Mouse (Mus musculus): ENCODE results near the gene 4930442H23Rik. TPM values are rescaled to one million over a fixed set of nuclear protein-coding genes. Genes with fewer than 3 reads are reported as not detected.
"Not testable (repeated sequence)": the region's sequence is repeated elsewhere in the genome, so short reads cannot be mapped to it uniquely, and the experiment has no call there.

The 4930442H23Rik gene
- polyA plus RNA-seq (2015; fragmentation: Nextera tagmentation; extraction: Ambion mirVana) = not detected in 2 replicates

GRCm38 (mm10) chr10:81183805-81184204 is at the start of gene 4930442H23Rik:
TSS of gene 4930442H23Rik (minus strand) at chr10:81183849.
- Histone ChIP-seq H3K9me3 (replicated peaks) (no peaks in the 10 kb centered on the region), H3K27ac (peak within 1 kb of the TSS; percentile 87), H3K27me3 (no peaks in the 10 kb centered on the region), H3K4me1 (peaks cover 53% of the 10 kb centered on the region), H3K4me3 (replicated peaks) (peak within 1 kb of the TSS; percentile 67), H3K4me2 (peak within 1 kb of the TSS; percentile 67), H3K9ac (peak within 1 kb of the TSS; percentile 63), H3K36me3 (peaks cover 82% of the 10 kb centered on the region)
- 80% methylated on average over 5 of the region's 5 CpGs for WGBS
- ATAC-seq (replicated peaks; ENCODE audit: low FRiP score) = no peak

DNA sequence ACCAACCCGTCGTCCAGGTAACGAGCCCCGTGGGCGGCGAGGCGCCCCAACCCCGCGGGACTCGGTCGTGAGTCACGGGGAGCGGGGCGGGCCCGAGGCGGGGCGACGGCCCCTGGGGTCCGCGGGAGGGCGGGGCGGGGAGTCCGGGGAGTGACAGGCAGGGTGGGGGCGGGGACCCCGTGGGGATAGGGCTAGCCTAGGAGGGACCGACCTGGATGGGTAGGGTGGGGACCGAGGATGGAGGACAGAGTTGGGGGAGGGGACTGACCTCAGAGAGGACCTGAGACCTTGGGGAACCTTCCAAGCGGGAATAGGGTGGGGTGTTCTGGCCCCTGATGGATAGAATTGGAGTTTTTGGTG is 49.6 kb upstream of the 4930442H23Rik start:
- Histone ChIP-seq H3K36me3 (no peaks in the 10 kb centered on the region), H3K9ac (peak overlapping the region; percentile 62), H3K27ac (peak overlapping the region; percentile 49; the same call in 1 of the 2 replicates), H3K4me1 (peaks cover 35% of the 10 kb centered on the region), H3K9me3 (replicated peaks) (no peaks in the 10 kb centered on the region), H3K4me2 (peak overlapping the region; percentile 64), H3K4me3 (replicated peaks) (peak overlapping the region; percentile 71), H3K27me3 (peaks cover 48% of the 10 kb centered on the region)
- 2% methylated on average over 27 of the region's 28 CpGs for WGBS
- ATAC-seq (replicated peaks; ENCODE audit: low FRiP score) = peak; percentile 68

DNA sequence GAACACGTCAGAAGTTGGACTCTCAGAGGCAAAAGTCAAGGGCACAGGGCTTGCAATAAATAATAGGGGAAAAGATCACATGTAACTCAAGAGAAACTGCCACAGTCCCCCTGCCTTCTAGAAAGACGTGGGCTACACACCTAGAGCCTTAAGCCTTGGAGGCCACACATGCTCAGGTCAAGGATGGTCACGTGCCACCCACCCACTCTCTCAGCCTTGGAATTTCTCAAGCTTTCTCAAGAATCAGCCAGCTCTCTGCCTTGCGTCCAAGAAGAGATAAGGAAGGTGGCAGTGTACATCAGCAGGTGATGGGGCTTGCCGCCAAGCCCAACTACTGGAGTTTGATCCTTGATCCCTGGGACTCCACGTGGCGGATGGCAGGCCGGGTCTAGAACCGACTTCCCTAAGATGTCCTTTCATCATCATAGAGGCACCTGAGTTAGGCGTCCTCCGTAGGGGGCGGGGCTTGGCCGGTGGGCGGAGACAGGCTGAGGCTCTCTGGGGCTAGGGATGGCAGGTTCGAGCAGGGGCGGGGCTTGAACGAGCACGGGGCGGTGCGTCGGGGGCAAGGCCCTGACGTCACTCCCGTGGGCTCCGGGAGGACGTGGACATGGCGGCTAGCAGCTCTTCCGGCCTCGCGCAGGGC is 49.1 kb upstream of the 4930442H23Rik start, which contains the start of gene Zfr2:
Zfr2 (plus strand) TSS at position 576 of the 646 bp plus-strand sequence.
- Histone ChIP-seq H3K27me3 (peaks cover 50% of the 10 kb centered on the region), H3K4me3 (replicated peaks) (peak within 1 kb of the TSS; percentile 71), H3K9me3 (replicated peaks) (no peaks in the 10 kb centered on the region), H3K9ac (peak within 1 kb of the TSS; percentile 62), H3K4me1 (peaks cover 33% of the 10 kb centered on the region), H3K36me3 (no peaks in the 10 kb centered on the region), H3K4me2 (peak within 1 kb of the TSS; percentile 64), H3K27ac (peak within 1 kb of the TSS; percentile 49; the same call in 1 of the 2 replicates)
- ATAC-seq (replicated peaks; ENCODE audit: low FRiP score) = peak; percentile 85
- 7% methylated on average over 29 of the region's 29 CpGs for WGBS

DNA sequence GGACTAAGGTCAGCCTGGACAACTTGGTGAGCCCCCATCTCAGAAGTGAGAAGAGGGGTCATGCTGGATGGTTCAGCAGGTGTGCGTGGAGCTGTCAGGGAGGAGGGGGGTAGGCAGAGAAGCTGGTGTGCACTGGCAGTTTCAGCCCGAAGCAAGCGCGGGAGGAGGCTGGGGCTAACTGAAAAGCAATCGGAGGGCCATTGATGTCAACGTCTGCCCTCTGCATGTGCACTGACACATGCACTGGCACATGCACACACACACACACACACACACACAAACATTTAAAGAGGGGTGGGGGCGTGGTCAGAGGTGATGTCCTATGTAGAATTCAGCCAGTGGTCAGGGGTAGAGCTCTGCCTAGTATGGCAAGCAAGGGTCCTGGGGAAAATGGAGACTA is 47.8 kb upstream of the 4930442H23Rik start:
- H3K9me3 ChIP-seq (replicated peaks) = no peaks in the 10 kb centered on the region
- peaks cover 47% of the 10 kb centered on the region for H3K27me3 ChIP-seq
- H3K9ac ChIP-seq = no peak overlapping the region
- no peak overlapping the region for H3K4me3 ChIP-seq (replicated peaks)
- no peak for ATAC-seq (replicated peaks; ENCODE audit: low FRiP score)
- no peak overlapping the region for H3K4me2 ChIP-seq
- peaks cover 28% of the 10 kb centered on the region for H3K4me1 ChIP-seq
- H3K36me3 ChIP-seq = no peaks in the 10 kb centered on the region
- 50% methylated on average over 7 of the region's 7 CpGs for WGBS
- no peak overlapping the region for H3K27ac ChIP-seq

DNA sequence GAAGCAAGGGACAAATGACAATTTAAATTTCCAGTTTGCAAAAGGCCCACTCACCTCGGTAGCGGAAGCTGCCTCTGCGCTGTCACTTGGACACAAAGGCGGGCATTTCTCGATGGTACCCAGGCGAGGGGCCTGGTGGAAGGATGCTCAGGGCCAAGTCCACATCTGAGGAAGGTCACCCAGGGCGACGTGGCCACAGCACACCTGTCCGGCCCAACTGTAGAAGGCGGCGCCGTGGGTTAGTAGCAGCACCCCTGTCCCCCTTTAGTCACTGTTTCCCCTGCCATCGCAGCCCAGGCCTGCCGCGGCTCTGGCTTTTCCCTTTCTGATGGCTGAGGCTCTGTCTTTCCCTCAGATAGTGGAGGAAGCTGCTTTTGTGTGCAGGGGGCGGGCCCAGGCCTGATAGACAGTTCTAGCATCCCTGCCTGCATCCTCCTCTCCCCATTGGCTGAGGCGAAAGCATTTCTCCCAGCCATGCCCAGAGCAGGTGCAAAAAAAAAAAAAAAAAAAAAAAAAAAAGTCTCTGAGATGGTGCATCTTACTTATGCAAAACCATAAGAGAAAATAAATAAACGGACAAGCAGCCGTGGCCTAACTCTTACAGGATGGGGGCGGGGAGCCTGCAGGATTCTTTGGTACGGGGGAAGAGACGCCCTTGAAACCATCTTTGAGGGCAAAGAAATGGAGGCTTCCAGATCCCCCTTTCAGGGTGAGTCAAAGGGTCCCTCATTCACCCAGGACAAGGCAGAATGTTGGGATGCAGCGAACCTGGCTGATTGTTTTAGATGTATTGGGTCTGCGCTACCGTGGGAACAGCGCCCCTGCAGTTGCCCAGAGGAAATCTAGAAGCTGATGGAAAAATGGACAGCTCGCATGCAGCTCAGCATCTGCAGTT is 47.0 kb upstream of the 4930442H23Rik start, which contains the start of gene Atcay:
Atcay (minus strand) TSS at position 396 of the 895 bp plus-strand sequence.
- H3K4me1 ChIP-seq = peaks cover 28% of the 10 kb centered on the region
- no peak for ATAC-seq (replicated peaks; ENCODE audit: low FRiP score)
- H3K9ac ChIP-seq = no peak within 1 kb of the TSS
- H3K27me3 ChIP-seq = peaks cover 47% of the 10 kb centered on the region
- H3K27ac ChIP-seq = no peak within 1 kb of the TSS
- peak within 1 kb of the TSS; percentile 49 for H3K4me2 ChIP-seq
- no peaks in the 10 kb centered on the region for H3K36me3 ChIP-seq
- peak within 1 kb of the TSS; percentile 24 for H3K4me3 ChIP-seq (replicated peaks)
- WGBS = 10% methylated on average over 27 of the region's 27 CpGs
- no peaks in the 10 kb centered on the region for H3K9me3 ChIP-seq (replicated peaks)

- H3K4me3 ChIP-seq (replicated peaks) = peak overlapping the region; percentile 24
- no peaks in the 10 kb centered on the region for H3K36me3 ChIP-seq
- no peak overlapping the region for H3K27ac ChIP-seq
- 10% methylated on average over 20 of the region's 20 CpGs for WGBS
- peaks cover 28% of the 10 kb centered on the region for H3K4me1 ChIP-seq
- no peak overlapping the region for H3K9ac ChIP-seq
- H3K4me2 ChIP-seq = peak overlapping the region; percentile 35
- H3K9me3 ChIP-seq (replicated peaks) = no peaks in the 10 kb centered on the region
- no peak for ATAC-seq (replicated peaks; ENCODE audit: low FRiP score)
- H3K27me3 ChIP-seq = peaks cover 47% of the 10 kb centered on the region
Measured at GRCm38 (mm10) chr10:81229735-81230437, 46.2 kb upstream of the 4930442H23Rik start.

- not testable (repeated sequence) for H3K27ac ChIP-seq; H3K4me2 ChIP-seq; H3K4me3 ChIP-seq (replicated peaks); H3K36me3 ChIP-seq; H3K9me3 ChIP-seq (replicated peaks); ATAC-seq (replicated peaks; ENCODE audit: low FRiP score); H3K4me1 ChIP-seq; H3K9ac ChIP-seq
- WGBS = 42% methylated on average over 2 of the region's 2 CpGs
- peaks cover 14% of the 10 kb centered on the region for H3K27me3 ChIP-seq
Measured at GRCm38 (mm10) chr10:81223731-81224130, 40.1 kb upstream of the 4930442H23Rik start.

- Histone ChIP-seq H3K9ac (no peak overlapping the region), H3K4me1 (0 out of 2 replicates have a peak, but pooled peaks cover 2% of the 10 kb centered on the region), H3K27me3 (peaks cover 7% of the 10 kb centered on the region; the same call in 1 of the 2 replicates), H3K9me3 (replicated peaks) (no peaks in the 10 kb centered on the region), H3K27ac (no peak overlapping the region), H3K4me2 (no peak overlapping the region), H3K4me3 (replicated peaks) (no peak overlapping the region), H3K36me3 (no peaks in the 10 kb centered on the region)
- WGBS = 82% methylated on average over 5 of the region's 5 CpGs
- no peak for ATAC-seq (replicated peaks; ENCODE audit: low FRiP score)
Measured at GRCm38 (mm10) chr10:81221402-81222015, 37.9 kb upstream of the 4930442H23Rik start.

- no peak overlapping the region for H3K4me2 ChIP-seq
- no peak overlapping the region for H3K9ac ChIP-seq
- H3K27me3 ChIP-seq = peaks cover 7% of the 10 kb centered on the region; the same call in 1 of the 2 replicates
- no peak overlapping the region for H3K4me3 ChIP-seq (replicated peaks)
- 0 out of 2 replicates have a peak, but pooled peaks cover 2% of the 10 kb centered on the region for H3K4me1 ChIP-seq
- no peaks in the 10 kb centered on the region for H3K9me3 ChIP-seq (replicated peaks)
- H3K36me3 ChIP-seq = no peaks in the 10 kb centered on the region
- no peak overlapping the region for H3K27ac ChIP-seq
- no peak for ATAC-seq (replicated peaks; ENCODE audit: low FRiP score)
- 43% methylated on average over 7 of the region's 7 CpGs for WGBS
Measured at GRCm38 (mm10) chr10:81217964-81218363, 34.3 kb upstream of the 4930442H23Rik start.

GRCm38 (mm10) chr10:81217267-81217666 is 33.6 kb upstream of the 4930442H23Rik start:
- not testable (repeated sequence) for H3K4me2 ChIP-seq; H3K9me3 ChIP-seq (replicated peaks); H3K4me1 ChIP-seq; H3K4me3 ChIP-seq (replicated peaks); H3K27ac ChIP-seq; H3K36me3 ChIP-seq; H3K9ac ChIP-seq; H3K27me3 ChIP-seq; ATAC-seq (replicated peaks; ENCODE audit: low FRiP score)
- WGBS = 27% methylated on average over 1 of the region's 1 CpGs

- H3K27me3 ChIP-seq = peaks cover 7% of the 10 kb centered on the region; the same call in 1 of the 2 replicates
- no peak overlapping the region for H3K4me3 ChIP-seq (replicated peaks)
- H3K27ac ChIP-seq = no peak overlapping the region
- H3K4me2 ChIP-seq = no peak overlapping the region
- no peak overlapping the region for H3K9ac ChIP-seq
- ATAC-seq (replicated peaks; ENCODE audit: low FRiP score) = no peak
- no peaks in the 10 kb centered on the region for H3K9me3 ChIP-seq (replicated peaks)
- 0 out of 2 replicates have a peak, but pooled peaks cover 2% of the 10 kb centered on the region for H3K4me1 ChIP-seq
- WGBS = 80% methylated on average over 6 of the region's 6 CpGs
- no peaks in the 10 kb centered on the region for H3K36me3 ChIP-seq
Measured at GRCm38 (mm10) chr10:81216810-81217209, 33.2 kb upstream of the 4930442H23Rik start.

All from kidney, embryonic 15.5 days (tissue).